Mouse (Mus musculus): ENCODE data around the gene Eif2ak1.

DNA sequence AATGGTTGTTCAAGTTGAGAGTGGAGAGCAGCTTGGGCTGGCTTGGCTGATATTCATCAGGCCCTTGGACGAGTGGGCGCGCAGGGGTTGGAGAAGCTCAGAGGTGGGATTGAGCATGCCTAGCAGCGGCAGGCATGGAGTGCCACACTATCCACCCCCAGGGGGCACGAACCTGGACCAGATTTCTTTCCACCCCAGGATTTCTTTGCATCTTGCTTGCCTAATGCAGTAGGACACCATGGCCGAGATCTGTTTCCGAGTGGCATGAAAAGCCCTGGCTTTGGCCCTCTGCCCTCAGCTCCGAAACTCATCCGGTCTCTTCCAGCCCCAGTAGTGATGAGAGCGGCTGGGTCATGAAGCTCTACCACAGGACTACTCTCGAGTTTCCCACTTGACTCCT lies 115.8 kb downstream of the Eif2ak1 start:
- TF ChIP-seq CHD2 (IDR thresholded peaks at IDR 0.05; ENCODE audit: low read depth, low read length) = no peak
- no peak for TF ChIP-seq HCFC1 (IDR thresholded peaks at IDR 0.05; ENCODE audit: borderline replicate concordance, insufficient read depth, low read length)
- TF ChIP-seq ZNF384 (IDR thresholded peaks at IDR 0.05; ENCODE audit: low read depth, low read length) = no peak
- TF ChIP-seq ZC3H11A (IDR thresholded peaks at IDR 0.05; ENCODE audit: borderline replicate concordance, low read depth, low read length) = no peak
